Mouse (Mus musculus) midbrain, embryonic 10.5 days (tissue): ENCODE measurements around the gene Prr29. TPM values are rescaled to one million over a fixed set of nuclear protein-coding genes. Genes with fewer than 3 reads are reported as not detected.

Experiments
- DNase-seq: peaks from one replicate; pipeline ENCODE4 v3.0.0-alpha.2; 2017; ENCODE audit warnings: low spot score
- H3K27ac ChIP-seq: fragments of 300-500 bp; sonication (generic); replicated peaks from 2 replicates; pipeline ENCODE4 v1.5.1; 2016; ENCODE audit warnings: mild to moderate bottlenecking
- H3K27me3 ChIP-seq: fragments of 300-500 bp; sonication (generic); 2 replicates; pipeline ENCODE4 v1.6.1; 2016; ENCODE audit warnings: low read depth, mild to moderate bottlenecking; ENCODE audit not compliant: poor library complexity, severe bottlenecking
- H3K36me3 ChIP-seq: fragments of 300-500 bp; sonication (generic); 2 replicates; pipeline ENCODE4 v1.6.1; 2016; ENCODE audit warnings: mild to moderate bottlenecking, moderate library complexity
- H3K4me1 ChIP-seq: fragments of 300-500 bp; sonication (generic); 2 replicates; pipeline ENCODE4 v1.6.1; 2016
- H3K4me3 ChIP-seq: fragments of 300-500 bp; sonication (generic); 2 replicates; pipeline ENCODE4 v1.5.1; 2016; ENCODE audit warnings: mild to moderate bottlenecking, moderate library complexity
- H3K9me3 ChIP-seq: fragments of 300-500 bp; sonication (generic); replicated peaks from 2 replicates; pipeline ENCODE4 v1.6.1; 2016; ENCODE audit warnings: mild to moderate bottlenecking
- WGBS: fragments of 180-500 bp; shearing (Covaris S2); methylation state at CpG from one replicate; pipeline ENCODE4 v1.1.7; 2016; 5-methylcytosine and 5-hydroxymethylcytosine counted together
- polyA plus RNA-seq: library from polyadenylated mRNA; unstranded; fragments of >200 nt; fragmentation: Nextera tagmentation; extraction: Ambion mirVana; gene quantifications from 2 replicates; pipeline ENCODE4 v1.2.1, GENCODE M21; 2016

Prr29 gene
- polyA plus RNA-seq, 1 experiment from 2014 or later, result 0.10 TPM

GRCm38 (mm10) chr11:106366316-106366715, 1.0 kb downstream of the Prr29 start:
- peaks cover 27% of the 10 kb centered on the region for H3K4me1 ChIP-seq
- peak; percentile 78 for DNase-seq
- no peaks in the 10 kb centered on the region for H3K27me3 ChIP-seq
- 0 out of 2 replicates have a peak overlapping the region, but pooled peaks have one; percentile 2 for H3K4me3 ChIP-seq
- no peaks in the 10 kb centered on the region for H3K9me3 ChIP-seq
- no peaks in the 10 kb centered on the region for H3K36me3 ChIP-seq
- no peak overlapping the region for H3K27ac ChIP-seq
- 18% methylated on average over 3 of the region's 3 CpGs for WGBS

GRCm38 (mm10) chr11:106373998-106374397, 8.7 kb downstream of the Prr29 start:
- Histone ChIP-seq H3K36me3 (no peaks in the 10 kb centered on the region), H3K27ac (no peak overlapping the region), H3K27me3 (no peaks in the 10 kb centered on the region), H3K4me1 (peaks cover 14% of the 10 kb centered on the region), H3K9me3 (no peaks in the 10 kb centered on the region), H3K4me3 (no peak overlapping the region)
- WGBS, result 61% methylated on average over 11 of the region's 11 CpGs
- no peak for DNase-seq

- Histone ChIP-seq H3K27me3 (no peaks in the 10 kb centered on the region), H3K4me1 (peaks cover 14% of the 10 kb centered on the region), H3K4me3 (no peak overlapping the region), H3K27ac (0 out of 2 replicates have a peak overlapping the region, but pooled peaks have one; percentile 28), H3K9me3 (no peaks in the 10 kb centered on the region), H3K36me3 (no peaks in the 10 kb centered on the region)
- no peak for DNase-seq
- WGBS, result 56% methylated on average over 9 of the region's 9 CpGs
These were observed 9.3 kb downstream of the Prr29 start for GRCm38 (mm10) chr11:106374559-106374958.

- Histone ChIP-seq H3K36me3 (no peaks in the 10 kb centered on the region), H3K27me3 (no peaks in the 10 kb centered on the region), H3K9me3 (no peaks in the 10 kb centered on the region), H3K27ac (0 out of 2 replicates have a peak overlapping the region, but pooled peaks have one; percentile 28), H3K4me1 (peaks cover 14% of the 10 kb centered on the region), H3K4me3 (no peak overlapping the region)
- WGBS, result 80% methylated on average over 5 of the region's 5 CpGs
- no peak for DNase-seq
These were observed 9.7 kb downstream of the Prr29 start for GRCm38 (mm10) chr11:106374979-106375378.

- WGBS, result 87% methylated on average over 11 of the region's 11 CpGs
- no peaks in the 10 kb centered on the region for H3K36me3 ChIP-seq
- no peak overlapping the region for H3K4me3 ChIP-seq
- H3K27ac ChIP-seq, result no peak overlapping the region
- H3K27me3 ChIP-seq, result no peaks in the 10 kb centered on the region
- H3K9me3 ChIP-seq, result no peaks in the 10 kb centered on the region
- no peaks in the 10 kb centered on the region for H3K4me1 ChIP-seq
- no peak for DNase-seq
These were observed 15.7 kb downstream of the Prr29 start for GRCm38 (mm10) chr11:106381011-106381410.

- no peak for DNase-seq
- Histone ChIP-seq H3K27me3 (no peaks in the 10 kb centered on the region), H3K9me3 (no peaks in the 10 kb centered on the region), H3K27ac (no peak overlapping the region), H3K36me3 (no peaks in the 10 kb centered on the region), H3K4me3 (no peak overlapping the region), H3K4me1 (no peaks in the 10 kb centered on the region)
- WGBS, result 86% methylated on average over 7 of the region's 7 CpGs
These were observed 16.6 kb downstream of the Prr29 start for GRCm38 (mm10) chr11:106381883-106382282.

GRCm38 (mm10) chr11:106382424-106382823, 17.2 kb downstream of the Prr29 start:
- Histone ChIP-seq H3K4me3 (no peak overlapping the region), H3K4me1 (no peaks in the 10 kb centered on the region), H3K27me3 (no peaks in the 10 kb centered on the region), H3K27ac (no peak overlapping the region), H3K9me3 (no peaks in the 10 kb centered on the region), H3K36me3 (no peaks in the 10 kb centered on the region)
- DNase-seq, result no peak
- 80% methylated on average over 5 of the region's 5 CpGs for WGBS

GRCm38 (mm10) chr11:106383051-106383790, 17.9 kb downstream of the Prr29 start:
- Histone ChIP-seq H3K36me3 (no peaks in the 10 kb centered on the region), H3K4me3 (no peak overlapping the region), H3K27me3 (no peaks in the 10 kb centered on the region), H3K9me3 (no peaks in the 10 kb centered on the region), H3K27ac (no peak overlapping the region), H3K4me1 (no peaks in the 10 kb centered on the region)
- DNase-seq, result no peak
- whole genome bisulfite sequencing, result 75% methylated on average over 6 of the region's 6 CpGs

GRCm38 (mm10) chr11:106386409-106386808, 21.1 kb downstream of the Prr29 start:
- Histone ChIP-seq H3K27ac (no peak overlapping the region), H3K27me3 (no peaks in the 10 kb centered on the region), H3K36me3 (no peaks in the 10 kb centered on the region), H3K4me3 (no peak overlapping the region), H3K4me1 (no peaks in the 10 kb centered on the region), H3K9me3 (no peaks in the 10 kb centered on the region)
- no peak for DNase-seq
- WGBS, result 89% methylated on average over 3 of the region's 3 CpGs

- Histone ChIP-seq H3K4me3 (no peak overlapping the region), H3K36me3 (no peaks in the 10 kb centered on the region), H3K27ac (no peak overlapping the region), H3K27me3 (no peaks in the 10 kb centered on the region), H3K4me1 (no peaks in the 10 kb centered on the region), H3K9me3 (no peaks in the 10 kb centered on the region)
- no peak for DNase-seq
- WGBS, result 89% methylated on average over 6 of the region's 6 CpGs
These were observed 21.7 kb downstream of the Prr29 start for GRCm38 (mm10) chr11:106387020-106387419.

- no peaks in the 10 kb centered on the region for H3K27me3 ChIP-seq
- 83% methylated on average over 6 of the region's 6 CpGs for WGBS
- H3K36me3 ChIP-seq, result no peaks in the 10 kb centered on the region
- no peaks in the 10 kb centered on the region for H3K9me3 ChIP-seq
- H3K4me1 ChIP-seq, result no peaks in the 10 kb centered on the region
- no peak for DNase-seq
- no peak within 1 kb of the TSS for H3K27ac ChIP-seq
- no peak within 1 kb of the TSS for H3K4me3 ChIP-seq
These were observed 22.5 kb downstream of the Prr29 start, which contains the start of gene Icam2 for GRCm38 (mm10) chr11:106387791-106388216. Gene Icam2, minus strand, starts transcription at chr11:106388075.

GRCm38 (mm10) chr11:106389611-106390010, 24.3 kb downstream of the Prr29 start:
- H3K9me3 ChIP-seq, result no peaks in the 10 kb centered on the region
- WGBS, result 48% methylated on average over 3 of the region's 3 CpGs
- no peak for DNase-seq

GRCm38 (mm10) chr11:106390757-106391156, 25.5 kb downstream of the Prr29 start:
- Histone ChIP-seq H3K4me3 (no peak overlapping the region), H3K36me3 (no peaks in the 10 kb centered on the region), H3K4me1 (no peaks in the 10 kb centered on the region), H3K9me3 (no peaks in the 10 kb centered on the region), H3K27me3 (no peaks in the 10 kb centered on the region), H3K27ac (no peak overlapping the region)
- 81% methylated on average over 3 of the region's 3 CpGs for WGBS
- DNase-seq, result no peak

More at GRCm38 (mm10) chr11:106389611-106390010, 24.3 kb downstream of the Prr29 start:
- no peaks in the 10 kb centered on the region for H3K36me3 ChIP-seq
- H3K27me3 ChIP-seq, result no peaks in the 10 kb centered on the region
- no peaks in the 10 kb centered on the region for H3K4me1 ChIP-seq
- H3K4me3 ChIP-seq, result no peak overlapping the region
- H3K27ac ChIP-seq, result no peak overlapping the region
